Mouse (Mus musculus): ENCODE results near the gene Ranbp17.

GRCm38 (mm10) chr11:33480410-33480809, 33.1 kb downstream of the Ranbp17 start:
- no peak for TF ChIP-seq CTCF (IDR thresholded peaks at IDR 0.05; ENCODE audit: low read depth, low read length)
- no peak for TF ChIP-seq POLR2A (IDR thresholded peaks at IDR 0.05; ENCODE audit: borderline replicate concordance, low read depth, low read length)
